In genomic region chr7:6586096-6586759, GRCm38 (mm10) we compare ENCODE assay signal across 12 mouse cellular contexts. TPM values are rescaled to one million over a fixed set of nuclear protein-coding genes. Genes with fewer than 3 reads are reported as not detected.
DNase-seq lines count a peak whose midpoint lies in the region; ATAC-seq lines count a peak whose summit lies in the region.
"Had no signal": no experiment of that assay in that cellular context is flagged by ENCODE, and none has a peak within 500 bp of the region (broad histone marks: within the 10 kb centered on the region; RNA-seq: fewer than 3 reads in every experiment).

No protein-coding gene starts in this region.

- H3K4me1 ChIP-seq in limb, embryonic 13.5 days: no peaks in the 10 kb centered on the region
- no peaks in the 10 kb centered on the region for H3K4me1 ChIP-seq in limb, embryonic 10.5 days
- H3K4me1 ChIP-seq in embryonic facial prominence, embryonic 14.5 days (ENCODE audit: control insufficient read depth, insufficient read depth, low read length): no peaks in the 10 kb centered on the region
- no peaks in the 10 kb centered on the region for H3K4me1 ChIP-seq in neural tube, embryonic 13.5 days (replicated peaks)
- no peaks in the 10 kb centered on the region for H3K4me1 ChIP-seq in heart, embryonic 11.5 days (ENCODE audit: control insufficient read depth, insufficient read depth, low read length)

- no peak overlapping the region for H3K27ac ChIP-seq in limb, embryonic 13.5 days
- no peak overlapping the region for H3K27ac ChIP-seq in limb, embryonic 10.5 days
- H3K27ac ChIP-seq in embryonic facial prominence, embryonic 14.5 days (replicated peaks; ENCODE audit: low read depth, low read length): no peak overlapping the region
- no peak overlapping the region for H3K27ac ChIP-seq in neural tube, embryonic 13.5 days (replicated peaks)
- no peak overlapping the region for H3K27ac ChIP-seq in heart, embryonic 11.5 days (ENCODE audit: low read depth, low read length)

- no peaks in the 10 kb centered on the region for H3K36me3 ChIP-seq in limb, embryonic 13.5 days
- H3K36me3 ChIP-seq in limb, embryonic 10.5 days: no peaks in the 10 kb centered on the region
- H3K36me3 ChIP-seq in embryonic facial prominence, embryonic 14.5 days (ENCODE audit: control insufficient read depth, insufficient read depth, low read length): no peaks in the 10 kb centered on the region
- no peaks in the 10 kb centered on the region for H3K36me3 ChIP-seq in neural tube, embryonic 13.5 days
- H3K36me3 ChIP-seq in heart, embryonic 11.5 days (ENCODE audit: control insufficient read depth, insufficient read depth, low read length): no peaks in the 10 kb centered on the region

- H3K27me3 ChIP-seq in limb, embryonic 13.5 days: no peaks in the 10 kb centered on the region
- no peaks in the 10 kb centered on the region for H3K27me3 ChIP-seq in limb, embryonic 10.5 days (ENCODE audit: low read depth, poor library complexity, severe bottlenecking)
- H3K27me3 ChIP-seq in embryonic facial prominence, embryonic 14.5 days (replicated peaks; ENCODE audit: control insufficient read depth, insufficient read depth, low read length): no peaks in the 10 kb centered on the region
- H3K27me3 ChIP-seq in neural tube, embryonic 13.5 days: no peaks in the 10 kb centered on the region
- no peaks in the 10 kb centered on the region for H3K27me3 ChIP-seq in heart, embryonic 11.5 days (ENCODE audit: control insufficient read depth, insufficient read depth, low read length)

- peak; percentile 36; the same call in 1 of the 2 replicates for ATAC-seq in limb, embryonic 13.5 days (ENCODE audit: low FRiP score, low read depth)
- ATAC-seq in embryonic facial prominence, embryonic 14.5 days (ENCODE audit: low read depth): no peak
- peak; percentile 59; the same call in 1 of the 2 replicates for ATAC-seq in neural tube, embryonic 13.5 days (ENCODE audit: low read depth)
- no peak for ATAC-seq in megakaryocyte-erythroid progenitor cell, adult 5-6 weeks (replicated peaks; ENCODE audit: low FRiP score, low TSS enrichment, poor library complexity, severe bottlenecking)
- ATAC-seq in heart, embryonic 11.5 days (replicated peaks; ENCODE audit: insufficient number of reproducible peaks, low FRiP score, low TSS enrichment): no peak; the same call in 1 of the 2 replicates

- WGBS in limb, embryonic 13.5 days: 49% methylated on average over 8 of the region's 8 CpGs
- WGBS in limb, embryonic 10.5 days: 51% methylated on average over 8 of the region's 8 CpGs
- 49% methylated on average over 8 of the region's 8 CpGs for WGBS in embryonic facial prominence, embryonic 14.5 days
- WGBS in neural tube, embryonic 13.5 days: 53% methylated on average over 8 of the region's 8 CpGs
- WGBS in heart, embryonic 11.5 days (ENCODE audit: insufficient replicate concordance): 45% methylated on average over 8 of the region's 8 CpGs

- no peaks in the 10 kb centered on the region for H3K9me3 ChIP-seq in limb, embryonic 13.5 days
- H3K9me3 ChIP-seq in limb, embryonic 10.5 days (replicated peaks): no peaks in the 10 kb centered on the region
- no peaks in the 10 kb centered on the region for H3K9me3 ChIP-seq in embryonic facial prominence, embryonic 14.5 days (ENCODE audit: control insufficient read depth, low read length)
- H3K9me3 ChIP-seq in neural tube, embryonic 13.5 days: no peaks in the 10 kb centered on the region; the same call in 1 of the 2 replicates
- no peaks in the 10 kb centered on the region for H3K9me3 ChIP-seq in heart, embryonic 11.5 days (replicated peaks; ENCODE audit: control insufficient read depth, low read length)

- no peak overlapping the region for H3K4me3 ChIP-seq in limb, embryonic 13.5 days
- no peak overlapping the region for H3K4me3 ChIP-seq in limb, embryonic 10.5 days
- no peak overlapping the region for H3K4me3 ChIP-seq in embryonic facial prominence, embryonic 14.5 days (ENCODE audit: low read depth, low read length)
- H3K4me3 ChIP-seq in neural tube, embryonic 13.5 days: no peak overlapping the region
- no peak overlapping the region for H3K4me3 ChIP-seq in heart, embryonic 11.5 days (ENCODE audit: low read depth, low read length)

- no peak overlapping the region for H3K4me2 ChIP-seq in limb, embryonic 13.5 days (replicated peaks)
- no peak overlapping the region for H3K4me2 ChIP-seq in embryonic facial prominence, embryonic 14.5 days (ENCODE audit: low read depth, low read length)
- H3K4me2 ChIP-seq in neural tube, embryonic 13.5 days: no peak overlapping the region
- H3K4me2 ChIP-seq in heart, embryonic 11.5 days: no peak overlapping the region

- H3K9ac ChIP-seq in limb, embryonic 13.5 days: no peak overlapping the region
- H3K9ac ChIP-seq in embryonic facial prominence, embryonic 14.5 days (ENCODE audit: low read depth, low read length): no peak overlapping the region
- no peak overlapping the region for H3K9ac ChIP-seq in neural tube, embryonic 13.5 days
- no peak overlapping the region for H3K9ac ChIP-seq in heart, embryonic 11.5 days (ENCODE audit: low read depth, low read length)

- peak; percentile 9 to 32 for DNase-seq in cerebellum, postnatal 14 days
- no peak for DNase-seq in cerebellum, adult 8-10 months
- DNase-seq in limb, embryonic 10.5 days (ENCODE audit: low spot score): no peak
- DNase-seq in embryonic facial prominence, embryonic 14.5 days (ENCODE audit: low spot score): peak; percentile 19
- DNase-seq: cerebellum, adult 18-20 months had no signal

RNA-seq across cellular contexts. Expression of gene Olfr1350, which starts 21.6 kb away (rescaled TPM):
- polyA plus RNA-seq in limb, embryonic 13.5 days (2015; fragmentation: Nextera tagmentation; extraction: Ambion mirVana): not detected in 2 replicates
- not detected in 2 replicates for polyA plus RNA-seq in limb, embryonic 10.5 days (2016; fragmentation: Nextera tagmentation; extraction: Ambion mirVana)
- 0.18 TPM in 1 of 2 replicates, not detected in the other for polyA plus RNA-seq in embryonic facial prominence, embryonic 14.5 days (2014; fragmentation: Nextera tagmentation; extraction: Ambion mirVana)
- polyA plus RNA-seq in neural tube, embryonic 13.5 days (2015; fragmentation: Nextera tagmentation; extraction: Ambion mirVana): not detected in 2 replicates
- not detected in 2 replicates for total RNA-seq in megakaryocyte-erythroid progenitor cell, adult 5-6 weeks (2014; fragmentation: Nextera tagmentation)
- not detected in 2 replicates for total RNA-seq in megakaryocyte-erythroid progenitor cell, adult 5-6 weeks (2017)
- not detected in 2 replicates for polyA plus RNA-seq in heart, embryonic 11.5 days (2014; fragmentation: Nextera tagmentation; extraction: Ambion mirVana)
- polyA plus RNA-seq: C2C12; heart, embryonic 14.5 days; liver, embryonic 16.5 days had no signal

Comparison
In these comparisons a context has a peak if more than half of its experiments do, and no peak if none do; other contexts are left out.
1. DNase-seq: peak in cerebellum, postnatal 14 days (2 of 2) and embryonic facial prominence, embryonic 14.5 days (single experiment); none in cerebellum, adult 8-10 months (single experiment) and limb, embryonic 10.5 days (single experiment).
2. ATAC-seq: peak in limb, embryonic 13.5 days (single experiment) and neural tube, embryonic 13.5 days (single experiment); none in embryonic facial prominence, embryonic 14.5 days (single experiment), megakaryocyte-erythroid progenitor cell, adult 5-6 weeks (single experiment) and heart, embryonic 11.5 days (single experiment).